Mouse (Mus musculus): ENCODE measurements around the gene Tbck. TPM values are rescaled to one million over a fixed set of nuclear protein-coding genes. Genes with fewer than 3 reads are reported as not detected.

Gene Tbck
- polyA plus RNA-seq, 1 experiment from 2014 or later = 34.4 TPM

GRCm38 (mm10) chr3:132883256-132883655 is 199.3 kb downstream of the Tbck start:
- H3K4me2 ChIP-seq = no peak overlapping the region
- no peak overlapping the region for H3K9ac ChIP-seq
- no peaks in the 10 kb centered on the region for H3K9me3 ChIP-seq
- no peak overlapping the region for H3K27ac ChIP-seq (replicated peaks)
- 86% methylated on average over 9 of the region's 9 CpGs for WGBS
- no peak for ATAC-seq (ENCODE audit: low read depth)
- no peaks in the 10 kb centered on the region for H3K36me3 ChIP-seq
- H3K27me3 ChIP-seq = no peaks in the 10 kb centered on the region
- H3K4me3 ChIP-seq = no peak overlapping the region
- no peaks in the 10 kb centered on the region; the same call in 1 of the 2 replicates for H3K4me1 ChIP-seq (replicated peaks)

DNA sequence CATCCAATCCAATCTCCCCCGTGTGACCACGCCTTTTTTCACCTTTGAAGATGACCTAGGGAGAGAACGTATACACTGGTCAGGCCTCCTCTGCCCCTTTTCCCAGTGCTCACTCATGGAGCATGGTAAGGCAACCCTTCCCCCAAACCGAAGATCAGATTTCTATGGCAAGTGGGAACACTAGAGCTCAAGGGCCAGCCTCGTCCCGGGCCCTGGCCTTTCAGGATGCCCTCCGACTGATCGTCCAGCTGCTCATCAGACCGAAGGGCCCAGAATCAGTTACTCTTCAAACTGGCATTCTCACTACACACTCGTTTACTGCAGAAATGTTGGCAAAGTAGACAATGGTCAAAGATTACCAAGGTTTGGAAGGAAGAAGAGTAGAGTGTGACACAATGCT is 200.5 kb downstream of the Tbck start:
- Histone ChIP-seq H3K4me1 (replicated peaks) (no peaks in the 10 kb centered on the region; the same call in 1 of the 2 replicates), H3K4me2 (no peak overlapping the region), H3K36me3 (no peaks in the 10 kb centered on the region), H3K27me3 (no peaks in the 10 kb centered on the region), H3K27ac (replicated peaks) (no peak overlapping the region), H3K9me3 (no peaks in the 10 kb centered on the region), H3K9ac (no peak overlapping the region), H3K4me3 (no peak overlapping the region)
- WGBS = 90% methylated on average over 10 of the region's 10 CpGs
- no peak for ATAC-seq (ENCODE audit: low read depth)

DNA sequence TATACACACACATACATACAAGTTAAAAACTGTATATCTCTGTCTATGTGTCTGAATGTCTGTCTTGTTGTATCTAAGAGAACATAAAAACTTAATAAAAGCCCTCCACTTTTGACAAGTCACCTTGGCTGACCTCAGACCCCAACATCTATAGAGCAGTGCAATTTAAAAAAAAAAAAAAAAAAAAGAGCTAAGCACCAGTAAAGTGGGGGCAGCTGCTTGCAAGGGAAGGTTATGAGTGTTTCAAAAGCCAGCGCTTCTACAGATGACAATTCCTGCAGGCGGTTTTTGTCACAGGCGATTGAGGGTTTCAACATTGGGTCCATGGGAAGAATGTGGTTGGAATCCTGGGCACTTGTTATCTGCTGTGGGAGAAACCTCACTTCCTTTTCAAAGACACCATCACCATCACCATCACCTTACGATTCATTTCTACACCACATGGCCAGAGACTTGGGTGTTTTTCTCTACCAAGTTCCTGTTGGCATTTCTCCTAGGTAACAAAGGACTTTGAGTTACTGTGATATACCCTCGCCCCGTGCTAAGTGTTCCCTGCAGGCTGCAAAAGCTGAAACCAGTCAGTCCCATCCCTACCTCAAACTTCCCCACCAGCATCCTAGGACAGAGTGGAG is 202.6 kb downstream of the Tbck start:
- Histone ChIP-seq H3K27ac (replicated peaks) (no peak overlapping the region), H3K9ac (no peak overlapping the region), H3K27me3 (no peaks in the 10 kb centered on the region), H3K9me3 (no peaks in the 10 kb centered on the region), H3K4me1 (replicated peaks) (no peaks in the 10 kb centered on the region), H3K4me3 (no peak overlapping the region), H3K36me3 (no peaks in the 10 kb centered on the region), H3K4me2 (no peak overlapping the region)
- no peak for ATAC-seq (ENCODE audit: low read depth)
- 93% methylated on average over 6 of the region's 6 CpGs for WGBS

DNA sequence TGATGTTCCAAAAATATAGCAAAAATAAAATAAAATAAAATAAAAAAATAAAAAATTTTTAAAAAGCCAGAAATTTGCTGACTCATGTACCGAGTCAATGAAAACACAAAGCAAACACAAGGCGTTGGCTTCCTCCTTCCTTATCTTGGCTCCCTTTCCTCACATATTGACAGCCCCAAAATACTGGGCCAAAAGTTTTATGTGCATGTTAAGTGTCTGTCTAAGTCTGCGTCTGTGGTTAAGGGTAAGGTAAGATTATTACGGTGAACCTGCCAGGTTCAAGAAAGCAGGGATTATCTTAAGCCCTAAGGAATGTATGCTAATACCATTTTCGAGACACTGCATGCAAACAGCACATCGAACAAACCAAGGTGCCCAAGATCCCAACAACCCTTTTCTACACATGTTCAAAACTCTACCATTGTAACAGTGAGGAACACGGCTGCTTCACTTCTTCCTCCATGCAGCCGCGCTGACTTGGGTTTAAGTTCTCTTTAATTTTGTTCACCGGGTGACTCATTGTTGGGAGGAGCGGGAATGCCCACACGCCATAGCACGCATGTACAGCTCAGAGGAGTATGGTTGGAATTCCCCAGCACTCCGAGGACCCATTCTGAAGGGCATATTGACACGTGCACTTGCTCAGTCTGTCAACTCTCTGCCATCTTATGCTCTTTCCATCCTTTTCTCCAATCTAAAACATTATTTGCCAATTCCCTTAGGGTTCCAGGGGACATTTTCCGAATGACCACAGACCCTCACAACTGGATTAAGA is 203.3 kb downstream of the Tbck start:
- H3K27ac ChIP-seq (replicated peaks) = no peak overlapping the region
- no peaks in the 10 kb centered on the region for H3K27me3 ChIP-seq
- H3K4me3 ChIP-seq = no peak overlapping the region
- 93% methylated on average over 16 of the region's 16 CpGs for WGBS
- ATAC-seq (ENCODE audit: low read depth) = no peak
- no peak overlapping the region for H3K4me2 ChIP-seq
- no peak overlapping the region for H3K9ac ChIP-seq
- no peaks in the 10 kb centered on the region for H3K4me1 ChIP-seq (replicated peaks)
- H3K9me3 ChIP-seq = no peaks in the 10 kb centered on the region
- H3K36me3 ChIP-seq = no peaks in the 10 kb centered on the region

Other genes with a start within 250 kb of the Tbck start
- gene Gimd1, start 54.3 kb upstream of the Tbck start, polyA plus RNA-seq (2015; fragmentation: Nextera tagmentation; extraction: Ambion mirVana) = not detected in 2 replicates
- gene Aimp1, start 226 bp downstream of the Tbck start, polyA plus RNA-seq (2015; fragmentation: Nextera tagmentation; extraction: Ambion mirVana) = 65.5 and 71.7 TPM in 2 replicates